Mouse (Mus musculus) T-cell, adult 2 months (primary cell): ENCODE results near the gene Snorc.

Source experiments
- DNase-seq: peaks from one replicate; pipeline ENCODE4 v3.0.0; 2022; ENCODE audit warnings: low spot score

Snorc gene

GRCm38 (mm10) chr1:87510166-87510691 lies 40.2 kb downstream of the Snorc start:
- no peak for DNase-seq

- DNase-seq, result no peak
Observed at GRCm38 (mm10) chr1:87510845-87511244, 40.8 kb downstream of the Snorc start.

GRCm38 (mm10) chr1:87520467-87520866 lies 50.4 kb downstream of the Snorc start:
- DNase-seq, result no peak

GRCm38 (mm10) chr1:87521523-87521922 lies 51.5 kb downstream of the Snorc start:
- DNase-seq, result no peak

- DNase-seq, result no peak
Observed at GRCm38 (mm10) chr1:87525041-87525440, 55.0 kb downstream of the Snorc start.
